Mouse (Mus musculus) NIH3T3 (cell line): ENCODE measurements around the gene Mrgpra2b.
"Not testable (repeated sequence)": the region's sequence is repeated elsewhere in the genome, so short reads cannot be mapped to it uniquely, and the experiment has no call there.

Experiments
- DNase-seq: peaks from one replicate; pipeline ENCODE4 v3.0.0-alpha.2; 2012; ENCODE audit warnings: low read depth

The Mrgpra2b gene

DNA sequence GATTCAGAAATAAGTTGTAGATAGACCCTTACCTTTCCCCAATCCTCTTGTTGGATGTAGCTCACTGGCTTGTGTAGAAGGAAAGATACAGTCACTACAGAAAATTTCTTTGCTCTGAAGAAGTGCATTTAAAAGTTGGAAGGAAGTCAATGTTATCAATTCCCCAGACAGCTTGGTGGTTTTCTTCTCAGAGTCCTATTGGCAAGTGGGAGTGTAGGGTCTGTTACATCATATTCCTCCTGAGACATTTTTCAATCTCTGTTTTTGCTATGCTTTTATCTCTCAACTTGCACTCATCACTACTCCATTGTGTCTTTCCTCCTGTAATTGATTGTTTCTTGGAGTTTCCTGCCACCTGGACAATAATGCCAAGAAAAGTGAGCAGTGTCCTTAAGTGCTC lies at the start of gene Mrgpra2b:
Gene Mrgpra2b (minus strand): TSS at position 101 of the 400 bp plus-strand sequence.
- DNase-seq: no peak

DNA sequence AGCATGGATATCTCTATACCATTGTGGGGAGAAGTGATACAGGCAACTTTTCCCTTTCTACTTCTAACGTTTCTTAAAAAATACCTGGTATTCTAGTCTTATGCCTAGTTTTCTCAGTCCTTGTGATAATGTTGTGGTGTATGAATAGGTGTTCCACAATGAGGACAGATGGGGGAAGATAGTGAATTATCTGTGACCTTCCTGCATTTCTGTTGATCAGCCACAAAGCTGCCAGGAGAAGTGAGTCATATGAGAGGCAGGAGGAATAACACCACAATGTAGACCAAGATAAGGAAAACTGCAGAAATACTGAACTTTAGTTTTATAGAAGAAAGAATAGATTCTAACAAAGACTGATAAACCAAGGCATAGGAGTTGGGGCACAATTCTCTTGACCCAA lies 12.3 kb downstream of the Mrgpra2b start:
- DNase-seq: no peak

DNA sequence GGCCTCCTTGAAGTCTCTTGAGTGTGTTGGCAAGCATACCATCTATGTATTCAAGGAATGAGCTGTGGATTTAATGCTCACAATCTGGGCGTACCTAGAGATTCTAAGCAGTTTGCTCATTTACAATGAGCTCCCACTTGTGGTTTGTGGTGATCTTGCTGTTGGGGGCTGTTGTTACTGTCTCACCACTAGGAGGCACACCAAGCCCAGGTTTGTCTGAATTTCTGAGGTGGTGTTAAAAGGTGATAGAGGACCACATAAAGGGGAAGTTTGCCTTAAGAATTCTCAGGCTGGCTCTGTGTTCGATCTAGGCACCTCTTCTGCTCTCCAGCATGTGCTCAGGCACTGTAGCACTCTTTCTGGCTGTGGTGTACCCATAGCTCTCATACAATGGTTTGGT lies 13.6 kb downstream of the Mrgpra2b start:
- no peak for DNase-seq

DNA sequence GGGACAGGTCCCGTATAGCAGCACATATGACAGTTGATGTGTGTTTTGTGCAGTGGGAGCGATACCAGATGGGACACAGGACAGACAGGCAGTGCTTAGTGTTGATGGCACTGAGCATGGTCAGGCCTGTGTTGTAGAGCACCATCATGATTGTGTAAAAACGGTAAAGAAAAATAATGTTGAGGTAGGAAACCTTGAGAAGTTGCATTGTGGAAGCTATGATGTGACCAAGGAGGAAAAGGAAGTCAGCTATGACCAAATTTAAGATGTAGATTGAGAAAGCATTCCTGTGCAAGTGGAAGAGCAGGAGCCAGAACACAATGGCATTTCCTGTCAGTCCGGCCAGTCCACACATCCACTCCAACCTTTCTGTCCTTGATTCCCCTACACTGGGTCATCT lies 25.7 kb downstream of the Mrgpra2b start:
- DNase-seq: no peak

DNA sequence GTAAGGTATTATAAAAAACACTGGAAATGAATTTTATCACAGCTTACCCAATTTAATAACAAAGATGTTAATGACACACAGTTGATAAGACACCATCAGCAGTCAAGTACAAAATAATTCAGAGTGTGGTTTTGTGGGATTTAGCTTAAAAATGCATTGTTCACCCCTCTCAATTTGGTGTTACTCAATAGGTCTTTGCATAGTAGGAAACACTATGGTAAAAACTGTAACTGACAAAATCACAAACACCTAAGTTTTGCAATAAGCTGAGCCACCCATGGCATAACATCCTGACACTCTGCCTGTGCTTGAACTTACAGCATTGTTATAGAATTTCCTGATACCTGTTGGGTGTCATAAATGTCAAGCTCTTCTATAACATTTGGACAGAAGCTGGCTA lies 37.4 kb downstream of the Mrgpra2b start:
- not testable (repeated sequence) for DNase-seq

DNA sequence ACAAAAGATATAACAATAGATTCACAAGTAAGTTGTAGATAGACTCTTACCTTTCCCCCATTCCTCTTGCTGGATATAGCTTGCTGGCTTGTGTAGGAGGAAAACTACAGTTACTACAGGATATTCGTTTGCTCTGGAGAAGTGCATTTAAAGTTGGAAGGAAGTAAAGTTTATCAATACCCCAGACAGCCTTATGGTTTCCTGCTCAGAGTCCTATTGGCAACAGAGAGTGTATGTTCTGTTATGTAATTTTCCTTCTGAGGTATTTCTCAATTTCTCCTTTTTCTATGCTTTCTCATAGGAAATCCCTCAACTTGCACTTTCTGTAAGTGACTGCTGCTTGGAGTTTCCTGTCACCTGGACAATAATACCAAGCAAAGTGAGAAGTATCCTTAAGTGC lies 39.2 kb downstream of the Mrgpra2b start:
- DNase-seq: not testable (repeated sequence)

DNA sequence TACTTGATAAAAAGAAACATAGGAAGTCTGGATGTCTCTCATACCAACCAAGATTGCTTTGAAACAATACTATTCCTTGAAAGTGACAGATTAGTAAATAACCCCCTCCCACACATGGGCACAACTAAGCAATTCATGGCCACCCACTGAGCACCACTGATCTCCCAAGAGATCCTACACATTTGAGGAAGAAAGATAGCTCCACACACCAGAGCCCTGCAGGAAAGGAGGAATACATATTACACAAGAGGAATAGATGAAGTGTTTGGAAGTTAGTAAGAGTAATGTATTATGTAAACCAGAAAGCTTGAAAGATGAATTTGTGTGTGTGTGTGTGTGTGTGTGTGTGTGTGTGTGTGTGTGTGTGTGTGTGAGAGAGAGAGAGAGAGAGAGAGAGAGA lies 45.5 kb downstream of the Mrgpra2b start:
- not testable (repeated sequence) for DNase-seq

DNA sequence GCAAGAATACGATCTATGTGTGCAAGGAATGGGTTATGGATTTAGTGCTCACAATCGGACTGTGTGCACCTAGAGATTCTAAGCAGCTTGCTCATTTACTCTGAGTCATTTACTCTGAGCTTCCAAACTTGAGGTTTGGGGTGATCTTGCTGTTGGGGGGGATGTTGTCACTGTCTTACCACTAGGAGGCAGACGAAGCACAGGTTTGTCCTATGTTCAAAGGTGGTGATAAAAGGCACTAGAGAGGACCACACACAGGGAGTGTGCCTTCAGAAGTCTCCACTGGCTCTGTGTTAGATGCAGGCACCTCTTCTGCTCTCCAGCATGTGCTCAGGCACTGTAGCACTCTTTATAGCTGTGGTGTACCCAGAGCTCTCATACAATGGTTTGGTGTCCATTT lies 54.8 kb downstream of the Mrgpra2b start:
- not testable (repeated sequence) for DNase-seq

DNA sequence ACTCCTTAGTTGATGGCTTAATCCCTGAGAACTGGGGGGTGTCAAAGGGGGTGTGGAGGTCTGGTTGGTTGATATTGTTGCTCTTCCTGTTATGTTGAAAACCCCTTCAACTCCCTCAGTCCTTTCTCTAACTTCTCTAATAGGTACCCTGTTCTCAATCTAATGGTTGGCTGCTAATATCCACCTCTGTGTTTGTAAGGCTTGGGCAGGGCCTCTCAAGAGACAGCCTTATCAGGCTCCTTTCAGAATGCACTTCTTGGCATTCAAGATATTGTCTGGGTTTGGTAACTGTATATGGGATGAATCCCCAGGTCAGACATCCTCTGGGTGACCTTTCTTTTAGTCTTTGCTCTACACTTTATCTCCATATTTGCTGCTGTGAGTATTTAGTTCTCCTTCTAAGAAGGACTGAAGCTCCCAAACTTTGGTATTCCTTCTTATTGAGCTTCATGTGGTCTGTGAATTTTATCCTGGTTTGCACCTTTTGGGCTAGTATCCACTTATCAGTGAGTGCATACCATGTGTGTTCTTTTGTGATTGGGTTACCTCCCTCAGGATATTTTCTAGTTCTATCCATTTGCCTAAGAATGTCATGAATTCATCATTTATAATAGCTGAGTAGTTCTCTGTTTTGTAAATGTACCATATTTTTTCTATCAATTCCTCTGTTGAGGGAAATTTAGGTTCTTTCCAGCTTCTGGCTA lies 63.2 kb downstream of the Mrgpra2b start:
- not testable (repeated sequence) for DNase-seq

DNA sequence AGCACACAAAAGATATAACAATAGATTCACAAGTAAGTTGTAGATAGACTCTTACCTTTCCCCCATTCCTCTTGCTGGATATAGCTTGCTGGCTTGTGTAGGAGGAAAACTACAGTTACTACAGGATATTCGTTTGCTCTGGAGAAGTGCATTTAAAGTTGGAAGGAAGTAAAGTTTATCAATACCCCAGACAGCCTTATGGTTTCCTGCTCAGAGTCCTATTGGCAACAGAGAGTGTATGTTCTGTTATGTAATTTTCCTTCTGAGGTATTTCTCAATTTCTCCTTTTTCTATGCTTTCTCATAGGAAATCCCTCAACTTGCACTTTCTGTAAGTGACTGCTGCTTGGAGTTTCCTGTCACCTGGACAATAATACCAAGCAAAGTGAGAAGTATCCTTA lies 76.6 kb downstream of the Mrgpra2b start, which contains the start of gene Mrgpra2a:
Gene Mrgpra2a (minus strand): TSS at position 125 of the 400 bp plus-strand sequence.
- DNase-seq: not testable (repeated sequence)

DNA sequence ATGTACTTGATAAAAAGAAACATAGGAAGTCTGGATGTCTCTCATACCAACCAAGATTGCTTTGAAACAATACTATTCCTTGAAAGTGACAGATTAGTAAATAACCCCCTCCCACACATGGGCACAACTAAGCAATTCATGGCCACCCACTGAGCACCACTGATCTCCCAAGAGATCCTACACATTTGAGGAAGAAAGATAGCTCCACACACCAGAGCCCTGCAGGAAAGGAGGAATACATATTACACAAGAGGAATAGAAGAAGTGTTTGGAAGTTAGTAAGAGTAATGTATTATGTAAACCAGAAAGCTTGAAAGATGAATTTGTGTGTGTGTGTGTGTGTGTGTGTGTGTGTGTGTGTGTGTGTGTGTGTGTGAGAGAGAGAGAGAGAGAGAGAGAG lies 82.9 kb downstream of the Mrgpra2b start:
- DNase-seq: not testable (repeated sequence)

DNA sequence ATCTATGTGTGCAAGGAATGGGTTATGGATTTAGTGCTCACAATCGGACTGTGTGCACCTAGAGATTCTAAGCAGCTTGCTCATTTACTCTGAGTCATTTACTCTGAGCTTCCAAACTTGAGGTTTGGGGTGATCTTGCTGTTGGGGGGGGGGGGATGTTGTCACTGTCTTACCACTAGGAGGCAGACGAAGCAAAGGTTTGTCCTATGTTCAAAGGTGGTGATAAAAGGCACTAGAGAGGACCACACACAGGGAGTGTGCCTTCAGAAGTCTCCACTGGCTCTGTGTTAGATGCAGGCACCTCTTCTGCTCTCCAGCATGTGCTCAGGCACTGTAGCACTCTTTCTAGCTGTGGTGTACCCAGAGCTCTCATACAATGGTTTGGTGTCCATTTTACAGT lies 92.2 kb downstream of the Mrgpra2b start:
- not testable (repeated sequence) for DNase-seq

DNA sequence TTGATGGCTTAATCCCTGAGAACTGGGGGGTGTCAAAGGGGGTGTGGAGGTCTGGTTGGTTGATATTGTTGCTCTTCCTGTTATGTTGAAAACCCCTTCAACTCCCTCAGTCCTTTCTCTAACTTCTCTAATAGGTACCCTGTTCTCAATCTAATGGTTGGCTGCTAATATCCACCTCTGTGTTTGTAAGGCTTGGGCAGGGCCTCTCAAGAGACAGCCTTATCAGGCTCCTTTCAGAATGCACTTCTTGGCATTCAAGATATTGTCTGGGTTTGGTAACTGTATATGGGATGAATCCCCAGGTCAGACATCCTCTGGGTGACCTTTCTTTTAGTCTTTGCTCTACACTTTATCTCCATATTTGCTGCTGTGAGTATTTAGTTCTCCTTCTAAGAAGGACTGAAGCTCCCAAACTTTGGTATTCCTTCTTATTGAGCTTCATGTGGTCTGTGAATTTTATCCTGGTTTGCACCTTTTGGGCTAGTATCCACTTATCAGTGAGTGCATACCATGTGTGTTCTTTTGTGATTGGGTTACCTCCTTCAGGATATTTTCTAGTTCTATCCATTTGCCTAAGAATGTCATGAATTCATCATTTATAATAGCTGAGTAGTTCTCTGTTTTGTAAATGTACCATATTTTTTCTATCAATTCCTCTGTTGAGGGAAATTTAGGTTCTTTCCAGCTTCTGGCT lies 100.7 kb downstream of the Mrgpra2b start:
- not testable (repeated sequence) for DNase-seq
